Comparison of ENCODE assay signal across 24 mouse cellular contexts in the genomic region with DNA sequence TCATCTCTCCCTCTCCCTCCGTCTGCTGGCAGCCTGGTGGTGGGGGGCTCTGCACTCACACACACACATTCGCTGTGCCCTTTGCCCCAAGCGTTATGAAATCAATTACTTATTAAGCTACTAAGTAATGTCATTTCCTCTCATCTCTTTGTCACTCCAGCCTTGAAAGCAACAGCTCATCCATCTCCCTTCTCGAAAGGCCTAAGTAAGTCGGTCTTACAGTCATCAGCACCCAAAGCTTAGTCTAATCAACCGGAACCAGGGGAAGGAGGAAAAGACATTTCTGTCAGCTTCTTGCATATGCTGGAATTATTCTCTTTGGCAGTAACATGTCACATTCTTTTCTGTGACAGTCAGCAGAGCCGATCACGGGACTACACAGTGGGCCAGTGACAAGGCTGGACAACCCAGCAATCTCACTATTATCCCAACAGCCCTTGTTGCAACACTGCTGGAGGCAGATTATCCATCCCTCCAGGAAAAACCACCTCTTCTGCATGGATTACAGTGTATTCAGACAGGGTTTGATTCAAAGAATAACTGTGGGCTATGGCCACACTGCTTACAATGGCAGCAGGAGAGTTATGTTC.
DNase-seq lines count a peak whose midpoint lies in the region; ATAC-seq lines count a peak whose summit lies in the region.
"Had no signal": no experiment of that assay in that cellular context is flagged by ENCODE, and none has a peak within 500 bp of the region (broad histone marks: within the 10 kb centered on the region; RNA-seq: fewer than 3 reads in every experiment).

No protein-coding gene starts in this region.

- no peaks in the 10 kb centered on the region for H3K36me3 ChIP-seq in forebrain, embryonic 13.5 days (ENCODE audit: poor library complexity, severe bottlenecking)
- H3K36me3 ChIP-seq in forebrain, embryonic 15.5 days = no peaks in the 10 kb centered on the region
- H3K36me3 ChIP-seq in midbrain, embryonic 12.5 days = no peaks in the 10 kb centered on the region
- no peaks in the 10 kb centered on the region for H3K36me3 ChIP-seq in midbrain, embryonic 10.5 days
- H3K36me3 ChIP-seq in hindbrain, embryonic 15.5 days = no peaks in the 10 kb centered on the region
- H3K36me3 ChIP-seq in neural tube, embryonic 14.5 days (ENCODE audit: control insufficient read depth, insufficient read depth, low read length) = no peaks in the 10 kb centered on the region
- H3K36me3 ChIP-seq: forebrain, embryonic 10.5 days; heart, embryonic 10.5 days; neural tube, embryonic 12.5 days; stomach, embryonic 15.5 days had no signal

- no peaks in the 10 kb centered on the region for H3K27me3 ChIP-seq in forebrain, embryonic 13.5 days
- H3K27me3 ChIP-seq in forebrain, embryonic 15.5 days = no peaks in the 10 kb centered on the region
- no peaks in the 10 kb centered on the region for H3K27me3 ChIP-seq in midbrain, embryonic 12.5 days
- H3K27me3 ChIP-seq in midbrain, embryonic 10.5 days (ENCODE audit: low read depth, poor library complexity, severe bottlenecking) = no peaks in the 10 kb centered on the region
- H3K27me3 ChIP-seq in hindbrain, embryonic 15.5 days = no peaks in the 10 kb centered on the region
- no peaks in the 10 kb centered on the region for H3K27me3 ChIP-seq in neural tube, embryonic 14.5 days (ENCODE audit: control insufficient read depth, insufficient read depth, low read length)
- H3K27me3 ChIP-seq: neural tube, embryonic 12.5 days; stomach, embryonic 15.5 days had no signal

- H3K4me3 ChIP-seq in forebrain, embryonic 13.5 days = no peak overlapping the region
- no peak overlapping the region for H3K4me3 ChIP-seq in forebrain, embryonic 15.5 days
- no peak overlapping the region for H3K4me3 ChIP-seq in midbrain, embryonic 12.5 days
- no peak overlapping the region for H3K4me3 ChIP-seq in midbrain, embryonic 10.5 days
- no peak overlapping the region for H3K4me3 ChIP-seq in hindbrain, embryonic 15.5 days
- no peak overlapping the region for H3K4me3 ChIP-seq in neural tube, embryonic 14.5 days (ENCODE audit: low read depth, low read length)
- H3K4me3 ChIP-seq: forebrain, embryonic 10.5 days; heart, embryonic 10.5 days; layer of hippocampus, adult 2 months; neural tube, embryonic 12.5 days; stomach, embryonic 15.5 days had no signal

- H3K27ac ChIP-seq in forebrain, embryonic 13.5 days = no peak overlapping the region
- H3K27ac ChIP-seq in forebrain, embryonic 15.5 days (replicated peaks) = no peak overlapping the region
- H3K27ac ChIP-seq in midbrain, embryonic 12.5 days (replicated peaks) = peak overlapping the region; percentile 63
- H3K27ac ChIP-seq in midbrain, embryonic 10.5 days (replicated peaks) = no peak overlapping the region
- H3K27ac ChIP-seq in hindbrain, embryonic 15.5 days (replicated peaks) = no peak overlapping the region
- H3K27ac ChIP-seq in neural tube, embryonic 14.5 days (ENCODE audit: low read depth, low read length) = peak overlapping the region; percentile 29; the same call in 1 of the 2 replicates
- H3K27ac ChIP-seq: forebrain, embryonic 10.5 days; heart, embryonic 10.5 days; layer of hippocampus, adult 2 months; neural tube, embryonic 12.5 days; stomach, embryonic 15.5 days had no signal

- DNase-seq in midbrain, embryonic 10.5 days (ENCODE audit: low spot score) = no peak
- no peak for DNase-seq in kidney, postnatal 25 days
- DNase-seq: adrenal gland, postnatal 25 days; cerebellum, adult 18-20 months; cerebellum, postnatal 36 days; gastrocnemius, postnatal 36 days; kidney, adult 18-20 months; kidney, postnatal 10 days; liver, postnatal 0 days; right cerebral cortex, postnatal 25 days; thymus, adult 18-20 months; thymus, postnatal 4 days had no signal

- H3K9me3 ChIP-seq in forebrain, embryonic 13.5 days (replicated peaks) = no peaks in the 10 kb centered on the region
- no peaks in the 10 kb centered on the region for H3K9me3 ChIP-seq in forebrain, embryonic 15.5 days
- no peaks in the 10 kb centered on the region for H3K9me3 ChIP-seq in midbrain, embryonic 12.5 days
- H3K9me3 ChIP-seq in midbrain, embryonic 10.5 days (replicated peaks) = no peaks in the 10 kb centered on the region
- no peaks in the 10 kb centered on the region for H3K9me3 ChIP-seq in hindbrain, embryonic 15.5 days
- no peaks in the 10 kb centered on the region for H3K9me3 ChIP-seq in neural tube, embryonic 14.5 days (ENCODE audit: control insufficient read depth, low read length)
- H3K9me3 ChIP-seq: forebrain, embryonic 10.5 days; heart, embryonic 10.5 days; neural tube, embryonic 12.5 days; stomach, embryonic 15.5 days had no signal

- no peak overlapping the region for H3K9ac ChIP-seq in forebrain, embryonic 13.5 days
- H3K9ac ChIP-seq in forebrain, embryonic 15.5 days (replicated peaks) = no peak overlapping the region
- H3K9ac ChIP-seq in midbrain, embryonic 12.5 days (replicated peaks) = no peak overlapping the region
- no peak overlapping the region for H3K9ac ChIP-seq in hindbrain, embryonic 15.5 days
- H3K9ac ChIP-seq in neural tube, embryonic 14.5 days (replicated peaks; ENCODE audit: low read depth, low read length) = no peak overlapping the region
- H3K9ac ChIP-seq: liver, postnatal 0 days; neural tube, embryonic 12.5 days; stomach, embryonic 15.5 days had no signal

- H3K4me2 ChIP-seq in forebrain, embryonic 13.5 days = no peak overlapping the region
- H3K4me2 ChIP-seq in forebrain, embryonic 15.5 days (replicated peaks) = no peak overlapping the region
- no peak overlapping the region for H3K4me2 ChIP-seq in midbrain, embryonic 12.5 days (replicated peaks)
- H3K4me2 ChIP-seq in hindbrain, embryonic 15.5 days = no peak overlapping the region
- H3K4me2 ChIP-seq in neural tube, embryonic 14.5 days (ENCODE audit: low read depth, low read length) = no peak overlapping the region
- H3K4me2 ChIP-seq: neural tube, embryonic 12.5 days; stomach, embryonic 15.5 days had no signal

- ATAC-seq in forebrain, embryonic 13.5 days = 0 out of 2 replicates have a peak, but pooled peaks have one; percentile 27
- no peak for ATAC-seq in forebrain, embryonic 15.5 days (replicated peaks)
- ATAC-seq in midbrain, embryonic 12.5 days (ENCODE audit: low FRiP score, low read depth) = peak; percentile 62
- ATAC-seq in hindbrain, embryonic 15.5 days (ENCODE audit: low FRiP score, low read depth) = 0 out of 2 replicates have a peak, but pooled peaks have one; percentile 36
- ATAC-seq in neural tube, embryonic 14.5 days (ENCODE audit: low read depth) = no peak
- ATAC-seq in activated CD4-positive, CD25-positive, alpha-beta regulatory T cell, adult 4 months = no peak
- ATAC-seq: CD4-positive, CD25-positive, alpha-beta regulatory T cell, adult 4 months; liver, postnatal 0 days had no signal

- WGBS in forebrain, embryonic 13.5 days = 59% methylated on average over 8 of the region's 8 CpGs
- WGBS in forebrain, embryonic 15.5 days = 63% methylated on average over 8 of the region's 8 CpGs
- WGBS in midbrain, embryonic 12.5 days = 52% methylated on average over 8 of the region's 8 CpGs
- 76% methylated on average over 8 of the region's 8 CpGs for WGBS in midbrain, embryonic 10.5 days
- 54% methylated on average over 8 of the region's 8 CpGs for WGBS in hindbrain, embryonic 15.5 days
- WGBS in neural tube, embryonic 14.5 days = 65% methylated on average over 8 of the region's 8 CpGs

- 0 out of 2 replicates have a peak, but pooled peaks cover 10% of the 10 kb centered on the region for H3K4me1 ChIP-seq in forebrain, embryonic 13.5 days
- 0 out of 2 replicates have a peak, but pooled peaks cover 8% of the 10 kb centered on the region for H3K4me1 ChIP-seq in forebrain, embryonic 15.5 days
- H3K4me1 ChIP-seq in midbrain, embryonic 12.5 days = peaks cover 13% of the 10 kb centered on the region; the same call in 1 of the 2 replicates
- peaks cover 11% of the 10 kb centered on the region for H3K4me1 ChIP-seq in midbrain, embryonic 10.5 days
- peaks cover 15% of the 10 kb centered on the region for H3K4me1 ChIP-seq in hindbrain, embryonic 15.5 days (replicated peaks)
- H3K4me1 ChIP-seq in neural tube, embryonic 14.5 days (ENCODE audit: control insufficient read depth, insufficient read depth, low read length) = peaks cover 14% of the 10 kb centered on the region
- H3K4me1 ChIP-seq: heart, embryonic 10.5 days; neural tube, embryonic 12.5 days; stomach, embryonic 15.5 days had no signal

Comparison
In these comparisons a context has a peak if more than half of its experiments do, and no peak if none do; other contexts are left out.
1. ATAC-seq: peak in forebrain, embryonic 13.5 days (single experiment), midbrain, embryonic 12.5 days (single experiment) and hindbrain, embryonic 15.5 days (single experiment); none in forebrain, embryonic 15.5 days (single experiment), neural tube, embryonic 14.5 days (single experiment) and activated CD4-positive, CD25-positive, alpha-beta regulatory T cell, adult 4 months (single experiment).
2. H3K27ac ChIP-seq: peak in midbrain, embryonic 12.5 days (single experiment) and neural tube, embryonic 14.5 days (single experiment); none in forebrain, embryonic 13.5 days (single experiment), forebrain, embryonic 15.5 days (single experiment), midbrain, embryonic 10.5 days (single experiment) and hindbrain, embryonic 15.5 days (single experiment).